Mouse (Mus musculus) gastrocnemius, postnatal 25 days (tissue): ENCODE results near the gene Mis18bp1. TPM values are rescaled to one million over a fixed set of nuclear protein-coding genes. Genes with fewer than 3 reads are reported as not detected.
"Not testable (repeated sequence)": the region's sequence is repeated elsewhere in the genome, so short reads cannot be mapped to it uniquely, and the experiment has no call there.

ENCODE experiments used
- DNase-seq: peaks from one replicate; pipeline ENCODE4 v3.0.0; 2022
- long read RNA-seq, 2 experiments: library from polyadenylated mRNA; stranded (forward); transcript quantifications; one replicate each; pipeline ENCODE4 v2.0.0; 2021
- total RNA-seq, 2 experiments: library from RNA; stranded (reverse); gene quantifications; 1 replicate in 1 of 2; 2 replicates in 1 of 2; pipeline ENCODE4 v1.2.3; 2021

The Mis18bp1 gene
- total RNA-seq = under 1 TPM; 0.41 to 0.48 TPM
- long read RNA-seq, experiment 1 = 0 reads
- long read RNA-seq, experiment 2 = 0 reads

- DNase-seq = peak; percentile 95
Observed at GRCm38 (mm10) chr12:65172021-65172951, at the start of gene Mis18bp1. Mis18bp1 (minus strand) TSS chr12:65172604.

GRCm38 (mm10) chr12:65216404-65216840 lies 44.0 kb upstream of the Mis18bp1 start:
- DNase-seq = no peak

DNA sequence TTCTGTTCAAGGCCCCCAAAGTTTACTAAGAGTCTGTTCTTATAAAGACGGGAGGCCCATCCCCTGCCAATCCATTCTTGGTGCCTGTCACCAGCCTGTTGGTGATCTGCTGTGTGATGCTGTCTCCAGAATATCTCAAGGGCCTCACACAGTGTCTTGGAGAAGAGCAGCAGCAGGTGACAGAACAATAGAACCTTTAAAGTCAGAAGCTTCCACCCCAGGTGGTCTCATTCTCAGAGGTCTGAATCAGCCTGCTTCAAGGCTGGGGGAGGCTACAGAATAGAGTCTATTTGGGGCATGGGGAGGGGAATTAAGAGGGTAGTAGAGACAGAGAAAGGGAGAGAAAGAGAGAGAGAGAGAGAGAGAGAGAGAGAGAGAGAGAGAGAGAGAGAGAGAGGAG lies 34.0 kb upstream of the Mis18bp1 start:
- no peak for DNase-seq

GRCm38 (mm10) chr12:65201812-65202211 lies 29.4 kb upstream of the Mis18bp1 start:
- no peak for DNase-seq

- DNase-seq = no peak
Observed at GRCm38 (mm10) chr12:65194003-65194530, 21.7 kb upstream of the Mis18bp1 start.

DNA sequence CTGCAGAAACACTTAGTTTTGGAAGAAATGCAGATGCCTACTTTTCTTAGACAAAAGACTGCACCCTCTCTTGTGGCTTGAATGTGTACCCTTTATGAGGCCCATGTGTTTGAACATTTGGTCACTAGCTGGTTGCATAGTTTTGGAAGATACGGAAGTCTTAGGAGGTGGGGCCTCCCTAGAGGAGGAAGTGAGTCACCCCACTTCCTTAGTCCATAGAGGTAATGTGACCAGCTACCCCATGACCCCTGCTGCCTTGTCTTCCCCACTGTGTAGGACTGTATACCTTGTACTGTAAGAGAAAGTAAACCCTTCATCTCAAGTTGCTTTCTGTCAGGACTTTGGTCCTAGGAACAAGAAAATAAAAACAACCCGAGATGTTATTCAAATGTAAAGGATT lies 16.8 kb upstream of the Mis18bp1 start:
- DNase-seq = no peak

GRCm38 (mm10) chr12:65187365-65187764 lies 15.0 kb upstream of the Mis18bp1 start:
- DNase-seq = no peak

DNA sequence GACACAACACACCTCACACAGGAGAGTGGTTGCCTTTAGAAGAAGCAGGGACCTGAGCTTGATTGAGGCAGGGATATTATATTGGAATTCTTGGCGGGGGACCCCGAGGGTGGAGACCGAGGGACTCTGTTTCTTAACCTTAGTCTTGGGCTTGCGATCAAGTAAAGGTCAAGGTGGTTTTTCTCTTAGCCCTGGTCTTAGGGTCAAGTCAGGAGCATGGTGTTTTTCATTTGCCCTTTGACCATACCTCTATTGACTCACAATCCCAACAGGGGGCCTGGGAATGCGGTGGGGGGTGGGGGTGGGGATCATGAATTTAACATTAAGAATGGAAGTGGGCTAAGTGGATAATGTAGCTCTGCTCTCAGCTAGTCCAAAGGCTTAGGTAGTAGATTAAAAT lies 1.3 kb upstream of the Mis18bp1 start:
- no peak for DNase-seq

- DNase-seq = peak; percentile 14
Observed at GRCm38 (mm10) chr12:65172959-65173358, 555 bp upstream of the Mis18bp1 start.

GRCm38 (mm10) chr12:65136121-65136520 lies 36.3 kb downstream of the Mis18bp1 start:
- DNase-seq = not testable (repeated sequence)

- no peak for DNase-seq
Observed at GRCm38 (mm10) chr12:65119451-65119850, 53.0 kb downstream of the Mis18bp1 start.

DNA sequence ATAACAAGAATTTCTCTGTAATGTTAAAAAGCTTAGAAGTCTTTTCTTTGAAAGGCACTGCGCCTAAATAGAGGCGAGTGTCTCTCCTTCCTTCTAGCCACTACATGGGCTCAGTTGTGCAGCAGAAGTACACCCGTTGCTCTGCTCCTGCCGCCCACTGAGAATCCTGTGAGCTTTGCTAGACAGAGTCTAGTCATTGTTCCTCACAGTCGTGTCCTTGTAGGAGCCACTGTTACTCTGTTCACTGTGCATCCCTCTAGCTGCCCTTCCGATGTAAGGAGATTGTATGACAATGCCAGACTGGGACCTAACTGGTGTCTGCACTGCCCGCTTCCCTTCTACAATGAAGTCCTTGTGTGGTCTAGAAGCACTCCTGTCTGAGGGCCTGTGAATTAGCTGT lies 53.4 kb downstream of the Mis18bp1 start:
- no peak for DNase-seq

GRCm38 (mm10) chr12:65114978-65115377 lies 57.4 kb downstream of the Mis18bp1 start:
- not testable (repeated sequence) for DNase-seq

DNA sequence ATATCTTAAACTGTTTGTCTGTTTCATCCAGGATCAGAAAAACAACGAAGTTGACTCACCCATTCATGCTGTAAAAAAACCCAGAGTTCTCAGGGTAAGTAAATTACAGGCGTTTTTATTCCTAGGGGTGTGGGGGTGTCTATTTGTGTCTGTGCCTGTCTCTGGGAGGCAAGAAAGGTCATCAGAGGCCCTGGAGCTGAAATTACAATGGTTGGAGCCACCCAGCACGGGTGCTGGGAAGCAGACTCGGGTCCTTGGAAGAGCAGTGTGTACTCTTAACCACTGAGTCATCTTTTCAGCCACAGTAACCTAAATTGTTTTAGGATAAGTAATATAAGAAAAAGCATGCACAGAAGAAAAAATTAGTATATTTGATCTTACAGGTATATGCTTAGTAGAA lies 58.5 kb downstream of the Mis18bp1 start:
- no peak for DNase-seq

- no peak for DNase-seq
Observed at GRCm38 (mm10) chr12:65112811-65113210, 59.6 kb downstream of the Mis18bp1 start.

DNA sequence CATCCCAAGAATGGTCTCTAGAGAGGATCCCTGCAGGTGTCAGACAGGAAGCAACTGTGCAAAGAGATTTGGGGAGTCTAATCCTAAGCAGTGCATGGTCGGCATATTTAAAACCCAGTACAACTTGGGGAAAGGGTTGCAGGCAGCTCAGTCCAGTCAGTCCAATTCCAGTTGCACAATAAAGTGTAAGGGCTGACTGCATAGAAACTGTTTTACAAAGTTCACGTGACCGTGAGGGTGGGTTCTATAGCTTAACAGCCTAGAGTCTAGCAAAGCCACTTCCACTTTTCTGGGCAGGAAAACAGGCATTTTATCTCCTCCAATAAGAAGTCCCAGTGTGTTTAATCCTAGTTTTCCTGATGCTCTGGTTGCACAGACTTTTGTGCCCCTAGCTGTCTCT lies 60.9 kb downstream of the Mis18bp1 start:
- DNase-seq = no peak

- no peak for DNase-seq
Observed at GRCm38 (mm10) chr12:65108746-65109145, 63.7 kb downstream of the Mis18bp1 start.

Other genes with a start within 250 kb of the Mis18bp1 start
- gene Klhl28, start 207.1 kb downstream of the Mis18bp1 start, total RNA-seq = 1 to 10 TPM; 8.7 to 9.1 TPM
- gene Togaram1, start 206.8 kb downstream of the Mis18bp1 start, total RNA-seq = 1 to 10 TPM; 7.3 to 8.3 TPM
- gene Prpf39, start 136.3 kb downstream of the Mis18bp1 start, total RNA-seq = 10 to 100 TPM; 12.0 to 12.2 TPM
- gene Fkbp3, start 98.6 kb downstream of the Mis18bp1 start, total RNA-seq = 100 to 1,000 TPM; 177 to 185 TPM
- 1 to 10 TPM; 1.6 to 3.4 TPM for gene Fancm, start 97.0 kb downstream of the Mis18bp1 start, total RNA-seq
- gene Wdr20rt, start 52.9 kb upstream of the Mis18bp1 start, total RNA-seq = not detected